Mouse (Mus musculus): ENCODE measurements around the gene Gm10447.

Gm10447 gene

DNA sequence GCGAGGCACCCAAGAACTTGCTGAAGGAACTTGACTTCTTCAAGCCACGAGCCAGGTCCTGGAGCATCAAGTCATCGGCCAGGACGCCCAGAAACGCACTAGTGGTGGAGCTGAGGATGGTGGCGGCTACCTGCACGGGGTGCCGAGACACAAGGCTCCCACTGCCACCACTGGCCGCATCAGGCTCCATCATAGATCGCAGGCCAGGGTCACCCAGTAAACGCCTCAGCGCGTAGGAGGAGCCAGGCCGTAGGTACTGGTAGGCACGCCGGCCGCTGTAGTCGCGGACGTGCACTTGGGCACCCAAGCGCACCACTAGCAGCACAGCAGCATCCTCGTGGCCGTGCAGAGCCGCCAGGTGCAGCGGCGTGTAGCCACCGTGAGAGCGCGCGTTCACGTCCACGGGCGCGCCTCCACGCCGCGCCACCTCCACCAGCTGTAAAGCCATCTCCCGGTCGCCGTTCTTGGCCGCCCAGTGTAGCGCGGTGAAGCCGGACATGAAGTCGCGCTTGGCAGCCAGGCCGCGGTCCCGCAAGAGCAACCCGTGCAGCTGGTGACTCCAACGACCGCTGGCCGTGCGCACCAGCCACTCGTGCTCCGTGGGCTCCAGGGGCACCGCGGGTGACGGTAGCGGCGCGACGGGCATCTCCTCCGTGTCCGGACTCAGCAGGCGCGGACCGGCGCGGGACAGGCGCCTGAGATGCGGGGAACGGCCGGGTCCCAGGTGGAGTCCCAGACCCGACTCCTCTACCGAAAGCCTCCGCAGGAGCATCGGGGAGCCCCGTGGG lies 21.7 kb upstream of the Gm10447 start:
- DNase-seq: no peak

- no peak for DNase-seq
Observed at GRCm38 (mm10) chr11:53477833-53478232, 20.9 kb upstream of the Gm10447 start.

GRCm38 (mm10) chr11:53475620-53476019 lies 18.7 kb upstream of the Gm10447 start:
- peak; percentile 29 for DNase-seq

DNA sequence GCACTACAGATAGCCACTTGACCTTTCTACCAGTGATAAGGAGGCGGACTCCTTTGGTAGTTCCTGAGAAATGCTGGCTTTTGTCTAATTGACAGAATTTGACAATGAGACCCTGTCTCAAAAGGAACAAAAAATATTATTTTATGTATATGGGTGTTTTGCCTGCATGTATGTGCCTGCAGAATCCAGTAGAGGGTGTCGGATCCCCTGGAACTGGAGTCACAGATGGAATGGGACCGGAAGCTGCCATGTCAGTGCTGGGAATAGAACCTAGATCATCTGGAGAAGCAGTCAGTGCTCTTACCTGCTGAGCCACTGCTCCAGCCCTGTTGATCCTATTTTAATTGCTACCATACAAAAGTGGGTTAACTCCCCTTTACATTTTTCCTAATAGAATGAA lies 15.8 kb upstream of the Gm10447 start:
- no peak for DNase-seq

DNA sequence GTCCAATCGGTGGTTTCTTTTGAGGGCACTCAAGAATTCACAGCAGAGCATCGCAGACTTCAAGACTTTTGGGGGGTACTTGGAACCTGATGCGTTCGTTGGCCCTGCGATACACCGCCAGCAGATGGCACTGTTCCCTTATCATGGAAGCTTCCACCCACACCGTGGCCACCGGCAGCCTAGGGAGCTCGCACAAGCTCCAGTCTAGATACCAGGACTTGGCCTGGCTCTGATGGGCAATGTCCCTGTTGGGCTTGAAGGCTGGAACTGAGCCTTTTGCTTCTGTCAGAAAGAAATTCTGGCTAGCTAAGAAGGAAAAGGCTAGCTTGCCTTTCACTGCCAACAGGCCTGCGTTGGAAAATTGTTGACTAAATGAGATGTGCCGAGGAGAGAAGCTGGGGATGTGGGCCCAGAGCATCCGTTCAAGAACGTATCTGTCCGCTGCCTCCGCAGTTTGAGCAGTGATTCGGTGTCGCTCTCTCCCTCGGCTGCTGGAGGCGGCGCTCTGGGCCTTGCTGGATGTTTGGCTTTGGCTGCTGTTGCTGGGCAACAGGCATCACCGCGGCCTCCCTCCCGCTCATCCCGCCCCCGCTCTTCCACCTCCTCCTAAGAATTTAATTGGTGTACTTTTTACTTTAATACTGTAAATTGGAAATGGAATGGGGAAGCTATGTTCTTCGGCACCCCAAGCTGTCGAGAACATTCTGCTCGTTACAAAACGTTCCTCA lies 13.2 kb upstream of the Gm10447 start, which contains the start of gene Gm9837:
Gene Gm9837, minus strand, starts transcription at position 512 of the 728 bp plus-strand sequence.
- peak; percentile 94 for DNase-seq

DNA sequence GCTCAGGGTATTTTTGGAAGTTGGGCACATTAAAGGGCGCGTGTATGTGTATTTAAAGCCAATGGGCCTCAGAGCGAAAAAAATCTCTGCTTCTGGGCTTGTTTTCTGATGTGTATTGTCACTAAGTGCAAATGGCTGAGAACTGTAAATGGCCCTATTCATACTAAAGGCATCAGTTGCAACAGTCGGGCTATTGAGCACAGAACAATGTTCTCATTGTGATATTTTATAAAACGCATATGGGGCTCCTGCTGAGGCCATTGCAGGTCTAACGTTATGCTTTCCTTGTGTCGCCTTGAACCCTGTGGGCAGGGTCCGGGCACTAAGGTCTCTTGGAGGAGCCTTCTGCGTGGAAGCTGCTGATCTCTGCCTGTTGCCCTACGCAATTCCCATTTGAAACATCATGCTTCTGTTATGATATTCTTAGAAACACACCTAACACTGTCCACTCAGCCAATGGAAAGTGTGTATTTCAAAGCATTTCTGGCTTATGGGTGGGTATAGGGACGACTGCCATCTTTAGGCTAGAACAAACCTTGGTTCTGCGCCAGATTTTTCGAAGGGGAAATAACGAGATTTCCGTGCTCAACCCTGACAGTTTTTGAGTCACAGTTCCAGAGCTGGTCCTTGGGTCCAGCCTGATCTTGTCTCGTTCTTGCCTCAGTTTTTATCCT lies 12.5 kb upstream of the Gm10447 start:
- DNase-seq: no peak

GRCm38 (mm10) chr11:53466231-53466971 lies 9.5 kb upstream of the Gm10447 start:
- peak; percentile 90 for DNase-seq

GRCm38 (mm10) chr11:53463551-53464424 lies 6.9 kb upstream of the Gm10447 start:
- peak; percentile 82 for DNase-seq

DNA sequence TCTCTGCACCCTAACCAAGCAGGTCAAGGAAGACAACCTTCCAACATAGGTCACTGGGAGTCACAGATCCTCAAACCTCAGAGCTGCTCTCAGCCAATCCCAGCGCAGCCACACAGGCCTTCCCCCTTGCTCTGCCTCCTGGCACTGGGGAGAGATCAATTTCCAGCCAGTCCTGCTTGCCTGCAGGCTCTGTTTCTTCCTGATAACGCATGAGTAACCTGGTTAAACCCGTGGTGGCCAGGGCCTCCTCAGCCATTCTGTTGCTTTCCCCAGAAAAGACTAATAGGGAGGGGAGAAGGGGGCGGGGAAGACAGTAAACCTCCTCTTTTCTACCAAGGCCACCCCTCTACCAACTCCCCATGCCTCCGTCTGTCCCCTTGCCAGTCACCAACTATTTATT lies 4.8 kb upstream of the Gm10447 start:
- DNase-seq: no peak

DNA sequence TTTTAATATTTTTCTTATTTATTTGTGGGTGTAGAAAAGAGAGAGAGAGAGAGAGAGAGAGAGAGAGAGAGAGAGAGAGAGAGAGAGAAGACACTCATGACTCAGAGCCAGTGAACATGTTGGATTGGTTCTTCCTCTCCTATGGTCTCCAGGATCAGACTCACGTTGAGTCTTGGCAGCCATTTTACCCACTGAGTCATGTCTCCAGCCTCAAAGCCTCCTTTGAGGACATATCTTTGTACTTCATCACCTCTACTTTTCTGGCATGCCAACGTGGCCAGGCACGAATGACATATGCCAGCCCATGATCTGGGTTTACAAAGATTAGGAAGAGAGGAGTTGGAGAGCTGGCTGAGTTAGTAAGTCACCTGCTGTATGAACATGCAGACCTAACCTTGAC lies 3.3 kb upstream of the Gm10447 start:
- no peak for DNase-seq

GRCm38 (mm10) chr11:53458996-53459395 lies 2.1 kb upstream of the Gm10447 start:
- no peak for DNase-seq

GRCm38 (mm10) chr11:53457372-53457954 lies 553 bp upstream of the Gm10447 start:
- no peak for DNase-seq

GRCm38 (mm10) chr11:53453031-53453430 lies 3.9 kb downstream of the Gm10447 start:
- no peak for DNase-seq

DNA sequence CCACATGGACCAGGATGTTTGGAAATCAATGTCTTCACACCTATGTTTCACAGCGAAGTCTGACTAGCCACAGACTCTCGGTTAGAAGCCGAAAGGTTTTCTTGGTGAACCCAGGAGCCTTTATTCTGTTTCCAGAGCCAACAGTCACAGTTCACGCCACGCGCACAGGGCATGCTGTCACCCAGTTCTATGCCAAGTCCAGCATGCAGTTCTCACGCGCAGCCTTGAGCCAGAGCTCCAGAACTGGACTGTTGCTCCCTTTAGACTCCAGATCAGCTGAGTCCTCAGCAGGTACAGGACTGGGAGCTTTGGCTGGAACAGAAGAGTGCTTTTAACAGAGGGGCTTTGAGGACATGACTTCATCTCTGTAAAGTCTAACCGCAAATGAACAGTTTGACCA lies 4.5 kb downstream of the Gm10447 start:
- no peak for DNase-seq

GRCm38 (mm10) chr11:53451361-53451760 lies 5.5 kb downstream of the Gm10447 start:
- no peak for DNase-seq

DNA sequence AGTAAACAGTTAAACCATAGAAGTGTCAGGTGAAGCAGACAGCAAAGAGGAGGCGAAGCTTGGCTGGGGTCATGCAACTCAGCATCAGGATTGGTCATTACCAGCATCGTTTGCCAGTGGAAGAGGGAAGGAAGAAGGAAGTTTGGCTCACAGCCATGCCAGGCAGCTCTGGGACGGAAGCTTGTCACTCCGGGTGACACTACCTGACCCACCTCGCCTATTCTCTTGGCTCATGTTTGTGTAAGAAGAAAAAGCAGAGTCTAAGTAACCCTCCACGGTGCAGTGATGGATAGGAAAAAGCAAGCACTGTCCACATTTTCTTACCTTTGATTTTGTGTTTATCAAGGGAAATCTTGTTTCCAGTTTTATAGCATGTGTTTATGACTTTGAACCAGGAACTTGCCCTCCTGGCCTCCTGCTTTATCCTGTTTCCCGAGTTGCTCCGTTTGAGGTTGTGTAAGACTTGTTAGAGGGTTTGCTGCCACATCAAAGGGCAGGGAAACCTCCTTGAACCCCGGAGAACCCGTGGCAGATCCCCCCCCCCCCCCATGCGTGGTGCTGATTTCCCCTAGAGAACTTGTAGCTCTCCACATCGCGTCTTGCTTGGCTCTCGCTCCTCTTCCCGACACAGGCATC lies 6.7 kb downstream of the Gm10447 start:
- no peak for DNase-seq

GRCm38 (mm10) chr11:53448529-53448928 lies 8.4 kb downstream of the Gm10447 start:
- no peak for DNase-seq

- no peak for DNase-seq
Observed at GRCm38 (mm10) chr11:53447996-53448395, 8.9 kb downstream of the Gm10447 start.

- DNase-seq: no peak
Observed at GRCm38 (mm10) chr11:53446183-53446582, 10.7 kb downstream of the Gm10447 start.

DNA sequence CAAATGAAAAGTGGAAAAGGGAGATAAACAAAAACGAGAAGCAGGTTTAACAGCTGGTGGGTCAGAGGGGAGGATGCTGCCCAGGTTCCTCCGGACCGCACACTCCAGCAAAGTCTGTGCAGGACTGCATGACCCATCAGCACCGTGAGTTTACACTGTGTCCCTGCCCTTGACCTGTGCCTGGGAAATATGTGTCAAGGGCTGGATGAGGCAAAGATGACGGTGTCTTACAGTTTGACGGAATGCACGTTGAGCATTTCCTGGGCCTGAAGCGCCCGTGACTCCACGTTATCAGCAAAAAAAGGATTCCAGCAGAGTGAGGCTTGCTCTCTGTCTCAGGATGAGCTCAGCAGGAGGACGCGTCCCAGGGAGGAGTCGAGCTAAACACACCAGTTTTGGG lies 11.3 kb downstream of the Gm10447 start:
- no peak for DNase-seq

DNA sequence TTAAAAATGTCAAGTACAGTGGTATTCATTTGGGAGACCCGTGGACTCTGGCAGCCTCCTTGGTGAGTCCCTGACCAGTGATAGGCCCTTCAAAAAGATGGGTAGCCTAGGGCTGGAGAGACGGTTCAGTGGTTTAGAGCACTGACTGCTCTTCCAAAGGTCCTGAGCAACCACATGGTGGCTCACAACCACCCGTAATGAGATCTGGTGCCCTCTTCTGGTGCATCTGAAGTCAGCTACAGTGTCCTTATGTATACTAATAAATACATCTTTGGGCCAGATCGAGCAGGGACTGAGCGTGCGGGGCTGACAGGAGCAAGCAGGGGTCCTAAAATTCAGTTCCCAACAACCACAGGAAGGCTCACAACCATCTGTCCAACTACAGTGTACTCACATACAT lies 13.0 kb downstream of the Gm10447 start:
- no peak for DNase-seq

Data from right cerebral cortex, adult 18-20 months (tissue).